Mouse (Mus musculus): ENCODE results near the gene Nicn1. TPM values are rescaled to one million over a fixed set of nuclear protein-coding genes. Genes with fewer than 3 reads are reported as not detected.

The Nicn1 gene
- polyA plus RNA-seq, 1 experiment, result 39.3 TPM

DNA sequence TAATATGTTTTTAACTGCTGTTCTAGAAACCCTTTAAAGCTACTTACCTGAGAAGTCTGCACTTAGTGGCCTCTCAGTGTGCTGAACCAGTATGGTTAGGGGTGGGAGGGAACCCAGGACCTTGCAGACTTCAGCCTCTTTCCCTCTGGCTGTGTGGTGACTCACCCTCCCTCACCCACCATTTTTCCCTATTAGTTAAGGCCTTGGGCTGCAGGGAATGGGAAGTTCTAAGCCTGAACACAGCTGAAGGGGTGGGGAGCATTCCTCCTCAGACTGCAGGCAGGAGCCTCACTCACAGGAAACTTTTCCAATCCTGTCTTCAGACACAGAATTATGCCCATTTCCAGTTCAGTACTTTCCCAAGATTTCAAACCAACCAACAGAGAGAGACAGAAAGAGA, 51.6 kb downstream of the Nicn1 start:
- no peak for TF ChIP-seq POLR2A (IDR thresholded peaks at IDR 0.05; ENCODE audit: low read depth, low read length)
- no peak for TF ChIP-seq CTCF (conservative IDR thresholded peaks at IDR 0.05; ENCODE audit: insufficient read depth, insufficient read length, low read depth, low read length)
- no peak for DNase-seq
- peaks cover 31% of the 10 kb centered on the region; the same call in 1 of the 2 replicates for H3K4me1 ChIP-seq (ENCODE audit: control insufficient read depth, insufficient read depth, low read length)
- no peaks in the 10 kb centered on the region for H3K27me3 ChIP-seq (replicated peaks; ENCODE audit: control insufficient read depth, insufficient read depth, low read length)
- H3K27ac ChIP-seq (ENCODE audit: insufficient read depth, low read depth, low read length), result peak overlapping the region; percentile 97
- peak overlapping the region; percentile 20 for H3K4me3 ChIP-seq (ENCODE audit: insufficient read depth, low read depth, low read length)
- peaks cover 1% of the 10 kb centered on the region; the same call in 1 of the 2 replicates for H3K36me3 ChIP-seq (ENCODE audit: control insufficient read depth, insufficient read depth, low read length)

DNA sequence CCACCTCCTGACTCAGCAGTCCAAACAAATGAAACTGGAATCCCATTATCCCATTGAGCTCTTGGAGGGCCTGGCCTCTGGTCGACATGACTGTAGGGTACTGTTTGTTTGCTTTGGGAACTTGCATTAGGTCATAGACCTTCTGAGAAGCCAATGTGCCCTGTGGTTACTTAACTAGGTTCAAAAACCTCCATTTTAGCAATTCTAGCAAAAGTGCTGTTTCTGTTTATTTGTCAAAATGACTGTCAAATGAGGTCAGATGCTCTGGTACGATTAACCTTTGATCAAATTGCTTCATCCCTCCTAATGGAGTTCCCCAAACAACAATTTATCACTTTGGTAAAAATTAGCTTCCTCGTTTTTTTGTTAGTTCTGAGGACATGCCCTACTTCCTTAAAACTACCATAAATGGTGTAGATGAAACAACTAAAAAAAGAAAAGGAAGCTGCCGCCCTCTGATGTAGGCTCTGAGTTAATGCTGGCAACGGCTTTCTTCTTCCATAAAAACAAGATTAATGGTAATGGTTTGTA, 52.1 kb downstream of the Nicn1 start:
- TF ChIP-seq CTCF (conservative IDR thresholded peaks at IDR 0.05; ENCODE audit: insufficient read depth, insufficient read length, low read depth, low read length) (no peak), POLR2A (IDR thresholded peaks at IDR 0.05; ENCODE audit: low read depth, low read length) (no peak)
- peak overlapping the region; percentile 97 for H3K27ac ChIP-seq (ENCODE audit: insufficient read depth, low read depth, low read length)
- H3K4me1 ChIP-seq (ENCODE audit: control insufficient read depth, insufficient read depth, low read length), result peaks cover 31% of the 10 kb centered on the region; the same call in 1 of the 2 replicates
- H3K36me3 ChIP-seq (ENCODE audit: control insufficient read depth, insufficient read depth, low read length), result peaks cover 1% of the 10 kb centered on the region; the same call in 1 of the 2 replicates
- WGBS, result 14% methylated on average over 5 of the region's 5 CpGs
- peak; percentile 93 for DNase-seq
- no peaks in the 10 kb centered on the region for H3K27me3 ChIP-seq (replicated peaks; ENCODE audit: control insufficient read depth, insufficient read depth, low read length)
- no peak overlapping the region for H3K4me3 ChIP-seq (ENCODE audit: insufficient read depth, low read depth, low read length)

DNA sequence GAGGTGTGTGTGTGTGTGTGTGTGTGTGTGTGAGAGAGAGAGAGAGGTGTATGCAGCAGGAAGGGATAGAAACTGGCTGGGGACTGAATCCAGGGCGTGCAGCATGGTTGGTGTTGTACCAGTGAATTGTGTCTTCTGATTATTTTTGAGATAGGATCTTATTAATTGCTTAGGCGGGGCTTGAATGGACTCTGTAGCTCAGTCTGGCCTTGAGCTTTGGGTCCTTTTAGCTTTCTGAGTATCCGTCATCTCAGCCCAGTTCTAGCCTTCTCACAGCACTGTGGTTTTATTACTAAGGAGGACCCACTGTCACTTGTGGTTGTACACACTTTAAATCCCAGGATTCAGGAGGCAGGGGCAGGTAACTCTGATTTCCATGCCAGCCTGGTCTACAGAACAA, 53.1 kb downstream of the Nicn1 start:
- Histone ChIP-seq H3K36me3 (ENCODE audit: control insufficient read depth, insufficient read depth, low read length) (peaks cover 1% of the 10 kb centered on the region; the same call in 1 of the 2 replicates), H3K27me3 (replicated peaks; ENCODE audit: control insufficient read depth, insufficient read depth, low read length) (no peaks in the 10 kb centered on the region), H3K4me1 (ENCODE audit: control insufficient read depth, insufficient read depth, low read length) (peaks cover 29% of the 10 kb centered on the region; the same call in 1 of the 2 replicates), H3K4me3 (ENCODE audit: insufficient read depth, low read depth, low read length) (no peak overlapping the region), H3K27ac (ENCODE audit: insufficient read depth, low read depth, low read length) (peak overlapping the region; percentile 90)
- TF ChIP-seq POLR2A (IDR thresholded peaks at IDR 0.05; ENCODE audit: low read depth, low read length) (no peak), CTCF (conservative IDR thresholded peaks at IDR 0.05; ENCODE audit: insufficient read depth, insufficient read length, low read depth, low read length) (no peak)
- peak; percentile 18 for DNase-seq
- WGBS, result 43% methylated on average over 3 of the region's 3 CpGs

DNA sequence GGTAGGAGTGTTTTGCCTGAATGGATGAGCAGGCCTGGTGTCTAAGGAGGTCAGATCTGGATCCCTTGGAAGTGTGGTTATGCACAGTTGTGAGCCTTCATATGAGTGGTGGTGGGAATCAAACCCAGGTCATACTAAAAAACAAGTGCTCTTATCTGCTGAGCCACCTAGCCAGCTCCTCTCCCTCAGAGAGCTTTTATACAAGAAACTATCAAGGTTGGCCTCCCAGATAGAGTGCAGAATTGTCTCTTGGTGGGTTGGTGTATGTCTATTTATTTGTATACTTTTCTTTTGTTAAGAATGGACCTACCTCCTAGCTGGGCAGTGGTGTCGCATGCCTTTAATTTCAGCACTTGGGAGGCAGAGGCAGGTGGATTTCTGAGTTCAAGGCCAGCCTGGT, 53.6 kb downstream of the Nicn1 start:
- peaks cover 1% of the 10 kb centered on the region; the same call in 1 of the 2 replicates for H3K36me3 ChIP-seq (ENCODE audit: control insufficient read depth, insufficient read depth, low read length)

DNA sequence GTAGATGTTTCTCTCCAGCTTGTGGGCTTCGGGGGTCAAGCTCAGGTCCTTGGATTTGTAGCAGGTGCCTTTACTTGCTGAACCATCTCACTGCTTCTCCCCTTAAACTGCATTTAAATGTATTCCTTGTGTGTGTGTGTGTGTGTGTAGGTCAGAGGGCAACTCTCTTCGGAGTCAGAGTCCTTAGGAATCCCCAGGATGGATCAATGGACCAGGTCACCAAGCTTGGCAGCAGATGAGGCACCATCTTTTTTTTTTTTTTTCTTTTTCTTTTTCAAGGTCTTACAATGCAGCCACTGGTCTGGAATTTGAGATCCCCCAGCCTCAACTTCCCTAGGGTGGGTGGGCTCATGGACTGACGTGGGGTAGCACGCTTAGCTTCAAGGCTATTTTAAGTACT, 54.2 kb downstream of the Nicn1 start:
- TF ChIP-seq CTCF (conservative IDR thresholded peaks at IDR 0.05; ENCODE audit: insufficient read depth, insufficient read length, low read depth, low read length), result no peak
- TF ChIP-seq POLR2A (IDR thresholded peaks at IDR 0.05; ENCODE audit: low read depth, low read length), result no peak

More for the DNA sequence above, 53.6 kb downstream of the Nicn1 start:
- Histone ChIP-seq H3K4me3 (ENCODE audit: insufficient read depth, low read depth, low read length) (no peak overlapping the region), H3K27ac (ENCODE audit: insufficient read depth, low read depth, low read length) (peak overlapping the region; percentile 90; the same call in 1 of the 2 replicates), H3K4me1 (ENCODE audit: control insufficient read depth, insufficient read depth, low read length) (peaks cover 26% of the 10 kb centered on the region; the same call in 1 of the 2 replicates), H3K27me3 (replicated peaks; ENCODE audit: control insufficient read depth, insufficient read depth, low read length) (no peaks in the 10 kb centered on the region)
- 94% methylated on average over 1 of the region's 1 CpGs for WGBS
- no peak for TF ChIP-seq CTCF (conservative IDR thresholded peaks at IDR 0.05; ENCODE audit: insufficient read depth, insufficient read length, low read depth, low read length)
- TF ChIP-seq POLR2A (IDR thresholded peaks at IDR 0.05; ENCODE audit: low read depth, low read length), result no peak
- DNase-seq, result no peak

More for the DNA sequence above, 54.2 kb downstream of the Nicn1 start:
- H3K4me1 ChIP-seq (ENCODE audit: control insufficient read depth, insufficient read depth, low read length), result peaks cover 26% of the 10 kb centered on the region; the same call in 1 of the 2 replicates
- no peaks in the 10 kb centered on the region for H3K27me3 ChIP-seq (replicated peaks; ENCODE audit: control insufficient read depth, insufficient read depth, low read length)
- H3K27ac ChIP-seq (ENCODE audit: insufficient read depth, low read depth, low read length), result no peak overlapping the region
- WGBS, result 88% methylated on average over 4 of the region's 4 CpGs
- peaks cover 1% of the 10 kb centered on the region; the same call in 1 of the 2 replicates for H3K36me3 ChIP-seq (ENCODE audit: control insufficient read depth, insufficient read depth, low read length)
- peak; percentile 18 for DNase-seq
- no peak overlapping the region for H3K4me3 ChIP-seq (ENCODE audit: insufficient read depth, low read depth, low read length)

Other genes starting within 250 kb of the Nicn1 start
- 14.0 and 16.0 TPM in 2 replicates for gene Gmppb, start 241.2 kb upstream of the Nicn1 start, polyA plus RNA-seq (2012; rRNA removed)
- gene Amigo3, start 237.3 kb upstream of the Nicn1 start, polyA plus RNA-seq (2012; rRNA removed), result 1.2 and 1.3 TPM in 2 replicates
- gene Mst1, start 210.0 kb upstream of the Nicn1 start, polyA plus RNA-seq (2012; rRNA removed), result 0.31 and 0.39 TPM in 2 replicates
- gene Rnf123, start 207.1 kb upstream of the Nicn1 start, polyA plus RNA-seq (2012; rRNA removed), result 92.1 and 106 TPM in 2 replicates
- 299 and 327 TPM in 2 replicates for gene Apeh, start 195.8 kb upstream of the Nicn1 start, polyA plus RNA-seq (2012; rRNA removed)
- gene Bsn, start 100.0 kb upstream of the Nicn1 start, polyA plus RNA-seq (2012; rRNA removed), result 0.15 and 0.17 TPM in 2 replicates
- 66.8 and 67.2 TPM in 2 replicates for gene Dag1, start 26.5 kb upstream of the Nicn1 start, polyA plus RNA-seq (2012; rRNA removed)
- 77.5 and 84.2 TPM in 2 replicates for gene Amt, start 6.4 kb downstream of the Nicn1 start, polyA plus RNA-seq (2012; rRNA removed)
- 125 and 179 TPM in 2 replicates for gene Rhoa, start 15.7 kb downstream of the Nicn1 start, polyA plus RNA-seq (2012; rRNA removed)
- 53.0 and 55.3 TPM in 2 replicates for gene Tcta, start 15.7 kb downstream of the Nicn1 start, polyA plus RNA-seq (2012; rRNA removed)
- 5,487 and 5,501 TPM in 2 replicates for gene Gpx1, start 48.5 kb downstream of the Nicn1 start, polyA plus RNA-seq (2012; rRNA removed)
- 68.6 and 74.1 TPM in 2 replicates for gene Usp4, start 57.4 kb downstream of the Nicn1 start, polyA plus RNA-seq (2012; rRNA removed)
- 0.22 and 0.50 TPM in 2 replicates for gene 1700102P08Rik, start 102.4 kb downstream of the Nicn1 start, polyA plus RNA-seq (2012; rRNA removed)
- gene Ccdc36, start 138.1 kb downstream of the Nicn1 start, polyA plus RNA-seq (2012; rRNA removed), result not detected in 2 replicates
- not detected in 2 replicates for gene BC048562, start 146.1 kb downstream of the Nicn1 start, polyA plus RNA-seq (2012; rRNA removed)
- gene Ccdc71, start 170.1 kb downstream of the Nicn1 start, polyA plus RNA-seq (2012; rRNA removed), result 26.0 and 33.5 TPM in 2 replicates
- 35.0 and 35.8 TPM in 2 replicates for gene Klhdc8b, start 171.2 kb downstream of the Nicn1 start, polyA plus RNA-seq (2012; rRNA removed)
- 80.4 and 89.1 TPM in 2 replicates for gene Lamb2, start 189.3 kb downstream of the Nicn1 start, polyA plus RNA-seq (2012; rRNA removed)
- 107 and 137 TPM in 2 replicates for gene Usp19, start 200.2 kb downstream of the Nicn1 start, polyA plus RNA-seq (2012; rRNA removed)
- gene Qars, start 217.3 kb downstream of the Nicn1 start, polyA plus RNA-seq (2012; rRNA removed), result 175 and 188 TPM in 2 replicates
- gene Qrich1, start 226.4 kb downstream of the Nicn1 start, polyA plus RNA-seq (2012; rRNA removed), result 76.3 and 85.5 TPM in 2 replicates